Mouse (Mus musculus) kidney, embryonic 14.5 days (tissue): ENCODE measurements around the gene Krt7. TPM values are rescaled to one million over a fixed set of nuclear protein-coding genes. Genes with fewer than 3 reads are reported as not detected.
A peak's percentile ranks its signal among the peaks of the same experiment; 100 is the strongest.

Source experiments
- ATAC-seq: fragments of 200-750 bp; cut with Nextera tagmentation; 2 replicates; pipeline ENCODE4 v1.8.0; 2017; ENCODE audit warnings: moderate number of reproducible peaks, mild to moderate bottlenecking, moderate TSS enrichment, moderate library complexity; ENCODE audit not compliant: low FRiP score, low TSS enrichment
- H3K27ac ChIP-seq: fragments of 300-500 bp; sonication (generic); 2 replicates; pipeline ENCODE4 v1.5.1; 2014; ENCODE audit warnings: low read depth, mild to moderate bottlenecking, low read length, moderate library complexity, mixed read lengths
- H3K27me3 ChIP-seq: fragments of 300-500 bp; sonication (generic); 2 replicates; pipeline ENCODE4 v1.6.1; 2014; ENCODE audit warnings: mild to moderate bottlenecking, low read length; ENCODE audit not compliant: control insufficient read depth, insufficient read depth
- H3K36me3 ChIP-seq: fragments of 300-500 bp; sonication (generic); 2 replicates; pipeline ENCODE4 v1.6.1; 2014; ENCODE audit warnings: low read length, mixed read lengths; ENCODE audit not compliant: control insufficient read depth, insufficient read depth
- H3K4me1 ChIP-seq: fragments of 300-500 bp; sonication (generic); 2 replicates; pipeline ENCODE4 v1.6.1; 2014; ENCODE audit warnings: low read length, mixed read lengths; ENCODE audit not compliant: control insufficient read depth, insufficient read depth
- H3K4me2 ChIP-seq: fragments of 300-500 bp; sonication (generic); replicated peaks from 2 replicates; pipeline ENCODE4 v1.6.1; 2014; ENCODE audit warnings: low read depth, mild to moderate bottlenecking, low read length
- H3K4me3 ChIP-seq: fragments of 300-500 bp; sonication (generic); 2 replicates; pipeline ENCODE4 v1.5.1; 2014; ENCODE audit warnings: mild to moderate bottlenecking, low read length
- H3K9ac ChIP-seq: fragments of 300-500 bp; sonication (generic); 2 replicates; pipeline ENCODE4 v1.6.1; 2014; ENCODE audit warnings: low read depth, mild to moderate bottlenecking, low read length, moderate library complexity
- H3K9me3 ChIP-seq: fragments of 300-500 bp; sonication (generic); 2 replicates; pipeline ENCODE4 v1.6.1; 2016; ENCODE audit warnings: low read length; ENCODE audit not compliant: control insufficient read depth
- WGBS: fragments of 180-500 bp; shearing (Covaris S2); extraction: QIAGEN DNeasy Blood & Tissue Kit; methylation state at CpG from one replicate; pipeline ENCODE4 v1.1.7; 2014; 5-methylcytosine and 5-hydroxymethylcytosine counted together
- polyA plus RNA-seq: library from polyadenylated mRNA; unstranded; fragments of >200 nt; fragmentation: Nextera tagmentation; extraction: Ambion mirVana; gene quantifications from 2 replicates; pipeline ENCODE4 v1.2.1, GENCODE M21; 2014

Gene Krt7
- polyA plus RNA-seq, 1 experiment from 2014 or later, result 44.0 TPM

GRCm38 (mm10) chr15:101447444-101447843, 36.6 kb downstream of the Krt7 start, which contains the start of gene Krt88:
Gene Krt88 (plus strand): TSS chr15:101447744.
- no peak for ATAC-seq
- Histone ChIP-seq H3K27ac (no peak within 1 kb of the TSS), H3K36me3 (no peaks in the 10 kb centered on the region), H3K9ac (no peak within 1 kb of the TSS), H3K27me3 (no peaks in the 10 kb centered on the region), H3K4me3 (no peak within 1 kb of the TSS), H3K4me2 (no peak within 1 kb of the TSS), H3K9me3 (no peaks in the 10 kb centered on the region), H3K4me1 (no peaks in the 10 kb centered on the region)
- 71% methylated on average over 2 of the region's 2 CpGs for WGBS

GRCm38 (mm10) chr15:101453093-101453736, 42.4 kb downstream of the Krt7 start:
- no peaks in the 10 kb centered on the region for H3K27me3 ChIP-seq
- no peak overlapping the region for H3K27ac ChIP-seq
- H3K4me3 ChIP-seq, result no peak overlapping the region
- H3K9ac ChIP-seq, result no peak overlapping the region
- WGBS, result 3% methylated on average over 13 of the region's 13 CpGs
- peaks cover 3% of the 10 kb centered on the region; the same call in 1 of the 2 replicates for H3K9me3 ChIP-seq
- H3K36me3 ChIP-seq, result no peaks in the 10 kb centered on the region
- H3K4me1 ChIP-seq, result no peaks in the 10 kb centered on the region
- 0 out of 2 replicates have a peak, but pooled peaks have one; percentile 57 for ATAC-seq
- H3K4me2 ChIP-seq, result no peak overlapping the region; the same call in 1 of the 2 replicates

GRCm38 (mm10) chr15:101454774-101455173, 43.9 kb downstream of the Krt7 start:
- Histone ChIP-seq H3K4me2 (no peak overlapping the region), H3K36me3 (no peaks in the 10 kb centered on the region), H3K9me3 (peaks cover 3% of the 10 kb centered on the region; the same call in 1 of the 2 replicates), H3K9ac (no peak overlapping the region), H3K4me3 (no peak overlapping the region), H3K27me3 (no peaks in the 10 kb centered on the region), H3K4me1 (no peaks in the 10 kb centered on the region), H3K27ac (no peak overlapping the region)
- WGBS, result 87% methylated on average over 8 of the region's 8 CpGs
- ATAC-seq, result no peak

GRCm38 (mm10) chr15:101455292-101455691, 44.4 kb downstream of the Krt7 start:
- Histone ChIP-seq H3K27me3 (no peaks in the 10 kb centered on the region), H3K9me3 (peaks cover 3% of the 10 kb centered on the region; the same call in 1 of the 2 replicates), H3K9ac (no peak overlapping the region), H3K27ac (no peak overlapping the region), H3K4me2 (no peak overlapping the region), H3K4me1 (no peaks in the 10 kb centered on the region), H3K36me3 (no peaks in the 10 kb centered on the region), H3K4me3 (no peak overlapping the region)
- no peak for ATAC-seq
- 67% methylated on average over 2 of the region's 2 CpGs for WGBS

GRCm38 (mm10) chr15:101455891-101456290, 45.0 kb downstream of the Krt7 start:
- WGBS, result 88% methylated on average over 6 of the region's 6 CpGs
- H3K27me3 ChIP-seq, result no peaks in the 10 kb centered on the region
- no peaks in the 10 kb centered on the region for H3K36me3 ChIP-seq
- H3K27ac ChIP-seq, result no peak overlapping the region
- H3K4me1 ChIP-seq, result no peaks in the 10 kb centered on the region
- H3K4me3 ChIP-seq, result no peak overlapping the region
- H3K9me3 ChIP-seq, result peaks cover 3% of the 10 kb centered on the region; the same call in 1 of the 2 replicates
- H3K4me2 ChIP-seq, result no peak overlapping the region
- H3K9ac ChIP-seq, result no peak overlapping the region
- no peak for ATAC-seq

GRCm38 (mm10) chr15:101458361-101458930, 47.6 kb downstream of the Krt7 start:
- H3K4me2 ChIP-seq, result no peak overlapping the region
- peaks cover 3% of the 10 kb centered on the region; the same call in 1 of the 2 replicates for H3K9me3 ChIP-seq
- H3K9ac ChIP-seq, result no peak overlapping the region
- no peak for ATAC-seq
- H3K4me1 ChIP-seq, result no peaks in the 10 kb centered on the region
- H3K27me3 ChIP-seq, result no peaks in the 10 kb centered on the region
- H3K36me3 ChIP-seq, result no peaks in the 10 kb centered on the region
- no peak overlapping the region for H3K27ac ChIP-seq
- H3K4me3 ChIP-seq, result no peak overlapping the region
- 59% methylated on average over 16 of the region's 16 CpGs for WGBS

- Histone ChIP-seq H3K9ac (no peak overlapping the region), H3K9me3 (peaks cover 3% of the 10 kb centered on the region; the same call in 1 of the 2 replicates), H3K36me3 (no peaks in the 10 kb centered on the region), H3K4me1 (no peaks in the 10 kb centered on the region), H3K27ac (no peak overlapping the region), H3K27me3 (no peaks in the 10 kb centered on the region), H3K4me2 (no peak overlapping the region), H3K4me3 (no peak overlapping the region)
- no peak for ATAC-seq
- WGBS, result 62% methylated on average over 14 of the region's 14 CpGs
Observed at GRCm38 (mm10) chr15:101459283-101459682, 48.4 kb downstream of the Krt7 start.

- no peaks in the 10 kb centered on the region for H3K27me3 ChIP-seq
- H3K4me3 ChIP-seq, result no peak within 1 kb of the TSS
- WGBS, result 77% methylated on average over 13 of the region's 13 CpGs
- H3K4me2 ChIP-seq, result no peak within 1 kb of the TSS
- no peak within 1 kb of the TSS for H3K27ac ChIP-seq
- H3K36me3 ChIP-seq, result no peaks in the 10 kb centered on the region
- no peak for ATAC-seq
- H3K4me1 ChIP-seq, result no peaks in the 10 kb centered on the region
- H3K9ac ChIP-seq, result no peak within 1 kb of the TSS
- no peaks in the 10 kb centered on the region for H3K9me3 ChIP-seq
Observed at GRCm38 (mm10) chr15:101463651-101464050, 52.8 kb downstream of the Krt7 start, which contains the start of gene Krt81. Gene Krt81 (minus strand): TSS chr15:101463751.

- Histone ChIP-seq H3K4me1 (no peaks in the 10 kb centered on the region), H3K9me3 (no peaks in the 10 kb centered on the region), H3K4me2 (no peak overlapping the region), H3K4me3 (no peak overlapping the region), H3K9ac (no peak overlapping the region), H3K27ac (no peak overlapping the region), H3K27me3 (no peaks in the 10 kb centered on the region), H3K36me3 (no peaks in the 10 kb centered on the region)
- ATAC-seq, result no peak
- WGBS, result 93% methylated on average over 4 of the region's 4 CpGs
Observed at GRCm38 (mm10) chr15:101469093-101469492, 58.2 kb downstream of the Krt7 start.
